Mouse (Mus musculus): ENCODE measurements at regions not wholly inside any gene's neighbourhood (a gene's known extent, or its start where the extent isn't known, plus 50 kb on each side); places are given as distances from the start of the nearest gene placed in this dataset.
"Not testable (repeated sequence)": the region's sequence is repeated elsewhere in the genome, so short reads cannot be mapped to it uniquely, and the experiment has no call there.

GRCm38 (mm10) chr10:111620927-111621676 is 115.0 kb downstream of the Phlda1 start:
- no peak overlapping the region for H3K4me2 ChIP-seq
- no peak overlapping the region for H3K4me3 ChIP-seq (replicated peaks)
- ATAC-seq (ENCODE audit: low FRiP score): no peak
- no peaks in the 10 kb centered on the region for H3K36me3 ChIP-seq
- peaks cover 2% of the 10 kb centered on the region; the same call in 1 of the 2 replicates for H3K4me1 ChIP-seq
- H3K9ac ChIP-seq (replicated peaks): no peak overlapping the region
- no peaks in the 10 kb centered on the region for H3K9me3 ChIP-seq (replicated peaks)
- H3K27me3 ChIP-seq (replicated peaks): no peaks in the 10 kb centered on the region
- 87% methylated on average over 11 of the region's 11 CpGs for WGBS
- H3K27ac ChIP-seq (replicated peaks): no peak overlapping the region

DNA sequence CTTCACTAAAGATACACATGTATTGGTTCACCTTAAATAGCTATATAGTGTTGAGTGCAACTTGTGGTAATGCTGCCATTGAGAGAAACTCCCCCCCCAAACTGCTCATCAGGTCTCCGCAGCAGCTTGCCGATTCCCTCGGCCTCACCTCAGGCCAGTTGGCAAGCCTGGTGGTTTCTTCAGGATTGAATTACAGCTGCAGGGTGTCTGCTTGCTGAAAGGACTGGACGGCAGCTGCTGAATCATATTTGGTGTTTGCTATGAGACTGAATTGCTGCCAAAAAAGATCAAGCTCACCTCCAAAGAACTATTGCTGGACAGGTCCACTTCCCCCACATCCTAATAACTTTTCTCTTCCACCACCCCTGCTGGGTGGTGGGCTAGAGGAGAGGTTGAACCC is 116.7 kb downstream of the Phlda1 start:
- no peak overlapping the region for H3K9ac ChIP-seq (replicated peaks)
- 61% methylated on average over 4 of the region's 4 CpGs for WGBS
- H3K27ac ChIP-seq (replicated peaks): no peak overlapping the region
- H3K27me3 ChIP-seq (replicated peaks): no peaks in the 10 kb centered on the region
- H3K4me2 ChIP-seq: no peak overlapping the region
- ATAC-seq (ENCODE audit: low FRiP score): no peak
- peaks cover 2% of the 10 kb centered on the region; the same call in 1 of the 2 replicates for H3K4me1 ChIP-seq
- H3K36me3 ChIP-seq: no peaks in the 10 kb centered on the region
- no peak overlapping the region for H3K4me3 ChIP-seq (replicated peaks)
- no peaks in the 10 kb centered on the region for H3K9me3 ChIP-seq (replicated peaks)

- WGBS: 23% methylated on average over 2 of the region's 2 CpGs
- Histone ChIP-seq H3K27ac (replicated peaks) (no peak overlapping the region), H3K4me1 (peaks cover 2% of the 10 kb centered on the region; the same call in 1 of the 2 replicates)
Observed at GRCm38 (mm10) chr10:111624021-111624420, 117.9 kb downstream of the Phlda1 start.

DNA sequence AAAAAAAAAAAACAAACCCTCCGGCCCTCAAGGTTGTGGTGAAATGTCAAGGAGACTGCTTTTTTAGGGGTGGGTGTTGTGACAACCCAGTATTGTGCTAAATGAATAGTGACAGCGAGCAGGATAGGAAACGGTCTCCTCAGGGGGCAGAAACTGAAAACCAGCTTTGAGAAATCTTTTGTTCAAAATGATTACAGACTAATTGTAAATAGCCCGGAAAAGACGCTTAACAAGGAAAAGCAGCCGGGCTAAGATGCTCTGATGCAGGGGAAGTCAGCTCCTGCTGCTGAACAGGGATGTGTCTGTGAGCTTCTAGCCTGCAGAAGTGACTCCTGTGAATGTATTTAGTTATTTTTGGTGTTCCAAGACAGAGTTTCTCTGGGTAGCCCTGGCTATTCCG is 118.5 kb downstream of the Phlda1 start:
- no peak overlapping the region for H3K4me3 ChIP-seq (replicated peaks)
- H3K36me3 ChIP-seq: no peaks in the 10 kb centered on the region
- no peaks in the 10 kb centered on the region for H3K27me3 ChIP-seq (replicated peaks)
- WGBS: 21% methylated on average over 7 of the region's 7 CpGs
- no peak overlapping the region for H3K9ac ChIP-seq (replicated peaks)
- no peaks in the 10 kb centered on the region for H3K9me3 ChIP-seq (replicated peaks)
- no peak overlapping the region for H3K4me2 ChIP-seq
- H3K4me1 ChIP-seq: peaks cover 2% of the 10 kb centered on the region; the same call in 1 of the 2 replicates
- H3K27ac ChIP-seq (replicated peaks): no peak overlapping the region
- no peak for ATAC-seq (ENCODE audit: low FRiP score)

More at GRCm38 (mm10) chr10:111624021-111624420, 117.9 kb downstream of the Phlda1 start:
- Histone ChIP-seq H3K4me3 (replicated peaks) (no peak overlapping the region), H3K9ac (replicated peaks) (no peak overlapping the region), H3K27me3 (replicated peaks) (no peaks in the 10 kb centered on the region), H3K4me2 (no peak overlapping the region), H3K9me3 (replicated peaks) (no peaks in the 10 kb centered on the region), H3K36me3 (no peaks in the 10 kb centered on the region)
- no peak for ATAC-seq (ENCODE audit: low FRiP score)

DNA sequence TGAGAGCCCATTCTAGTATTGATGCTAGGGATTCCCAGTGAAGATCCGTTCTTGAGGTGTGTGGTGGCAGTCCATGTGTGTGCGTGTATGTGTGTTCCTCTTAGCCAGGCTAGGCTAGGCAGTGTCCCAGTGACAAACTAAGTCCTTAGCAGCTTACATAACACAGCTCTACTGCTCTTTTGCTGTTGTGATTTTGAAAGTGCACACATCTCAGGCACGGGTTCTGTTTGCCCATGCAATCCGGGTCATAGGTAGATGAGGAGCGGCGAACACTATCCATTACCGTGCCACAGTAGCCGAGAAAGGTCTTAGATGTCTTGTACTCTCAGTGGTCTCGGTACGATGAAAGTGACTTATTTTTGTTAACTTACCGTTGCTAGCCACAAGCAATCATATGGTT is 119.5 kb downstream of the Phlda1 start:
- Histone ChIP-seq H3K27ac (replicated peaks) (no peak overlapping the region), H3K4me3 (replicated peaks) (no peak overlapping the region), H3K27me3 (replicated peaks) (no peaks in the 10 kb centered on the region), H3K9ac (replicated peaks) (no peak overlapping the region), H3K9me3 (replicated peaks) (no peaks in the 10 kb centered on the region), H3K4me1 (peaks cover 2% of the 10 kb centered on the region; the same call in 1 of the 2 replicates), H3K36me3 (no peaks in the 10 kb centered on the region), H3K4me2 (no peak overlapping the region)
- WGBS: 96% methylated on average over 11 of the region's 11 CpGs
- ATAC-seq (ENCODE audit: low FRiP score): no peak

DNA sequence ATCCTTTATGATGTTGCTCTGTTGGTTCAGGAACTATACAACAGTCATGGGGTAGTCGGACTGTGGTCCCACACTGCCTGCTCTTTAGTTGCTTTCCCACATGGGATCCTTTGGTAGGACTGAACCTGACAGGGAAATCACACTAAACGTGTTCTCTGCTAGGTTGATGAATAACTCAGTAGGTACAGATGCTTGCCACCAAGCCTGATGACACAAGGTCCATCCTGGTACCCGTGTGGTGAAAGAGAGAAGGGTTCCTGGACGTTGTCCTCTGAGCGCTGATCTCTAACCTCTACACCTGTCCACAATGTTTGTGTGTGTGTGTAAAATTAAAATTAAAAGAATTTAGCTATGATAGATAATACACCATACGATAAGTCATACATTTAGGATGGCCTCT is 119.9 kb downstream of the Phlda1 start:
- Histone ChIP-seq H3K36me3 (no peaks in the 10 kb centered on the region), H3K27ac (replicated peaks) (no peak overlapping the region), H3K9ac (replicated peaks) (no peak overlapping the region), H3K9me3 (replicated peaks) (no peaks in the 10 kb centered on the region), H3K27me3 (replicated peaks) (no peaks in the 10 kb centered on the region), H3K4me2 (no peak overlapping the region), H3K4me1 (peaks cover 2% of the 10 kb centered on the region; the same call in 1 of the 2 replicates), H3K4me3 (replicated peaks) (no peak overlapping the region)
- WGBS: 95% methylated on average over 6 of the region's 6 CpGs
- no peak for ATAC-seq (ENCODE audit: low FRiP score)

DNA sequence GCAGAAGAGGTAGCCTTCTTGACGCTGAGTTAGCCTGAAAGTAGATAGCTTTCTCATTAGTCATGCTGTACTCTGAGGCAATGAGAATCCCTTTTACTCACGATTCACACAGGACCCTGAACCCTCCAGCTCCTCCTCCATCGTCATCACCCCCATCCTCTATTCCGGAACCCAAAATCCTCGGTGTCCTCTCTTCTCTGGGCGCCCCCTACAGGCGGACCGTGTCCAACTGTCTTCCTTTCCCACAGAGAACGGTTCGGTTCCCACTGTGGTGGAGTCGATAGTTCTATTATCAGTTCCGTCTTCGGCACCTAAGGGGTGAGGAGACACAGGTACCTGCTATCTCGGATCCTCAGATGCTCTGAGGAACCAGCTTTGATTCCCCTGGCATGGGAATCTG is 130.2 kb downstream of the Phlda1 start:
- H3K4me2 ChIP-seq: no peak overlapping the region
- H3K9me3 ChIP-seq (replicated peaks): no peaks in the 10 kb centered on the region
- no peak overlapping the region for H3K9ac ChIP-seq (replicated peaks)
- H3K27ac ChIP-seq (replicated peaks): no peak overlapping the region
- 65% methylated on average over 14 of the region's 14 CpGs for WGBS
- no peak overlapping the region for H3K4me3 ChIP-seq (replicated peaks)
- H3K36me3 ChIP-seq: no peaks in the 10 kb centered on the region
- no peaks in the 10 kb centered on the region for H3K27me3 ChIP-seq (replicated peaks)
- no peak for ATAC-seq (ENCODE audit: low FRiP score)
- H3K4me1 ChIP-seq: no peaks in the 10 kb centered on the region

DNA sequence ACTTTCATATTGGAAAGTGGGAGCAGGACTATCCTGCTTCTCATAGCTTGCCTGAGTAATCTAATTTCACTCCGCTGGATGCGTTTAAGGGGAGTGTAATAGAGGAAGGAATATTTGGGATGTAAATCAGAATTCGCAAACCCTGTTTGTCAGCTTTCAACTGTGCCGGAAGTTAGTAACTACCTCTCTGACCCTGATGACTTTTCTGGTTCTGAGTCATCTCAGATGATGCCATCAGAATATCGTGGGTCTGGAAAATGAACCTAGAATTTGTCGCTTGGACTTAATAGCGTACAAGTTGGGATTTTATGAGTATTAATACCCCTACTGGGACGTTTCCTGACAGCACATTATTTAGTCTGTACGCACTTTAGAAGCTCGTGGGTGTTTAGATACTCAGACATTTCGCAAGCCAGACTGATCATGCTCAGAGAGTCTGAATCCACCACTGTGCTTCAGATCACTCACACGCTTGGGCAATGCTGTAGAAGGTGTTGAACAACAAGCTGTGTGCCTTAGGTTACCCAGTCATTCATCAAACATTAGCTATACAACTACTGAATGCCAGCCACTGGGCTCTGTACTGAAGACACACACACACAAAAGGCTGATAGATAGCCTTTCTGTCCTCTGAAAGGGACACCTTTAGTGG is 131.1 kb downstream of the Phlda1 start:
- H3K4me1 ChIP-seq: no peaks in the 10 kb centered on the region
- WGBS: 78% methylated on average over 12 of the region's 12 CpGs
- no peak overlapping the region for H3K4me3 ChIP-seq (replicated peaks)
- no peak overlapping the region for H3K9ac ChIP-seq (replicated peaks)
- H3K36me3 ChIP-seq: no peaks in the 10 kb centered on the region
- ATAC-seq (ENCODE audit: low FRiP score): no peak
- no peak overlapping the region for H3K4me2 ChIP-seq
- no peaks in the 10 kb centered on the region for H3K9me3 ChIP-seq (replicated peaks)
- H3K27ac ChIP-seq (replicated peaks): no peak overlapping the region
- no peaks in the 10 kb centered on the region for H3K27me3 ChIP-seq (replicated peaks)

DNA sequence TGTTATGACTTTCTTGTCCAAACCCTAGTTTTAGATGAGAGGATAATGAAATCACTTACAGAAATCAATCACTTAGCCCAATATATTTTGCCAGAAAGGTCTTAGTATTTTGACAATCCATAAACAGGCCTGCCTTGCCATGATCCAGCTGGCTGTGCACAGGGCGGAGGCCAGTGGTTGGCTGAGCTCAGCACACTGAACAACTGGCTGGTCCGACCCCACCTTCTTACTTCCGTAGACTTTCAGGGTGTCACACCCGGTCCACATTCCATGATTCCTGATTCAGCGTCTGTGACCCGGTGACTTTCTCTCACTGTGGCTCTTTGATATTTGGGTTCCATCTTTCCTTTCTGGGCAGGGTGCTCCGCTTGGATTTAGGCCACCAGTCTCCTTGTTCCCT is 133.8 kb downstream of the Phlda1 start:
- no peak for ATAC-seq (ENCODE audit: low FRiP score)
- no peaks in the 10 kb centered on the region for H3K36me3 ChIP-seq
- H3K27me3 ChIP-seq (replicated peaks): no peaks in the 10 kb centered on the region
- WGBS: 93% methylated on average over 7 of the region's 7 CpGs
- H3K4me3 ChIP-seq (replicated peaks): no peak overlapping the region
- no peaks in the 10 kb centered on the region for H3K4me1 ChIP-seq
- no peak overlapping the region for H3K9ac ChIP-seq (replicated peaks)
- H3K27ac ChIP-seq (replicated peaks): no peak overlapping the region
- no peaks in the 10 kb centered on the region for H3K9me3 ChIP-seq (replicated peaks)
- no peak overlapping the region for H3K4me2 ChIP-seq

DNA sequence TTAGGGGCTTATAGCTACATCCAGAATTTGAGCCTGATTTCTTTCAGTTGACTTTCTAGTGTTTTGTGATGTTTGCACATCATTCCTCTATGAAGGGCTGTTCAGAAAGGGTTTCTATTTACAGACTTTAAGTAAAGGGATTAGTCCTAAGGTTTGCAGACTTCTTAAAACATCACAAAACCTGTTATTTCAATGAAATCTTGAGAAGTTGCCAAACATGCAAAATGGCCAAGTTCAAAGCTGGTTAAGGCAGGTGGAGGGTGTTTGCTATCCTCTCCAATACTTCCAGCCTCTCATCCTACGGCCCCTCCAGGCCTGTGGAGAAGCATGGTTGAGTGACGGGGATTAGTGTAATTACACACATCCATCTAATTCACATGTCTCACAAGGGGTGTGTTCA is 136.6 kb downstream of the Phlda1 start:
- no peak for ATAC-seq (ENCODE audit: low FRiP score)
- Histone ChIP-seq H3K4me2 (no peak overlapping the region), H3K9ac (replicated peaks) (no peak overlapping the region), H3K27me3 (replicated peaks) (no peaks in the 10 kb centered on the region), H3K4me3 (replicated peaks) (no peak overlapping the region), H3K9me3 (replicated peaks) (no peaks in the 10 kb centered on the region), H3K36me3 (no peaks in the 10 kb centered on the region), H3K27ac (replicated peaks) (no peak overlapping the region), H3K4me1 (no peaks in the 10 kb centered on the region)
- 72% methylated on average over 2 of the region's 2 CpGs for WGBS

GRCm38 (mm10) chr10:111653773-111654172 is 147.7 kb downstream of the Phlda1 start:
- H3K27ac ChIP-seq (replicated peaks); H3K27me3 ChIP-seq (replicated peaks); H3K4me3 ChIP-seq (replicated peaks); H3K36me3 ChIP-seq; H3K4me2 ChIP-seq; ATAC-seq (ENCODE audit: low FRiP score); H3K9me3 ChIP-seq (replicated peaks); H3K9ac ChIP-seq (replicated peaks): not testable (repeated sequence)
- 82% methylated on average over 2 of the region's 2 CpGs for WGBS
- peaks cover 17% of the 10 kb centered on the region for H3K4me1 ChIP-seq

Data from neural tube, embryonic 15.5 days (tissue).